Mouse (Mus musculus) thymus, postnatal 10 days (tissue): ENCODE data around the gene Rab5if.
"Not testable (repeated sequence)": the region's sequence is repeated elsewhere in the genome, so short reads cannot be mapped to it uniquely, and the experiment has no call there.

Source experiments
- DNase-seq, 2 experiments: peaks; one replicate each; pipeline ENCODE4 v3.0.0; 2021; ENCODE audit warnings: low spot score in 2 of 2

Rab5if gene

DNA sequence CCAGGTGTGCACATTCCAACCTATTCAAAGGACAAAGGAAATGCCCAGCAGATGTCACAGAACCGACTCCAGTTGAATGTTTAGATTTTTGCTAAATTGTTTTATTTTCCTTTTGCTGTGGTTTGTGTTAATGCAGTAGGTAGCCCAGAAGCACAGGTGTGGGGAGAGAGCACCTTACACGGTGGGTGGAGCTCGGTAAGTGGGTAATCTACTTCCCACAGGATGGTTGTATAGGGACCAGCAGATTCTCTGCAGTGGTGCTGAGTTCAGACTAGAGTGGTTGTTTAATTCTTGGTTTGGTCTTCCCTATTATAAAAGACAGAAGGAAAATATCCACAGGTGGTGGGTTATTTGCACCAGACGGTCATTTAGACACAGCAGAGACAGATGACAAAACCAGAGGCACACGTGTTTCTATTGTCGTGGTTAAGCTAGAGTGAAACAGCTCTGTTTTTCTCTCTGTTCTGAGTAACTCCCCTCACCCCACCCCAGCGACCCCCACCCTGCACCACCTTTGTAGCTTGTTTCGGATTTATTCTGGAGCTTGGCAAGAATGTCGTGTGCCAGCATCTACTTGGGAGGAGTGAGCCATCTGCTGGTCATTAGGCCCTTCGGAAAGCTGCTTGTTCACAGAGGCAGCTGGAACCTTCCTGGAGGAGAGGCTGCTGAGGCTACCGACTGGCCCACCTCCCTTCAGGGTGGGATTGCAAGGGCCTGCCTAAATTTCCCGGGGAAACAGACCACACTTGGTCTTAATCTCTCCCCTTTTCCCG is 8.7 kb upstream of the Rab5if start:
- not testable (repeated sequence) for DNase-seq

DNA sequence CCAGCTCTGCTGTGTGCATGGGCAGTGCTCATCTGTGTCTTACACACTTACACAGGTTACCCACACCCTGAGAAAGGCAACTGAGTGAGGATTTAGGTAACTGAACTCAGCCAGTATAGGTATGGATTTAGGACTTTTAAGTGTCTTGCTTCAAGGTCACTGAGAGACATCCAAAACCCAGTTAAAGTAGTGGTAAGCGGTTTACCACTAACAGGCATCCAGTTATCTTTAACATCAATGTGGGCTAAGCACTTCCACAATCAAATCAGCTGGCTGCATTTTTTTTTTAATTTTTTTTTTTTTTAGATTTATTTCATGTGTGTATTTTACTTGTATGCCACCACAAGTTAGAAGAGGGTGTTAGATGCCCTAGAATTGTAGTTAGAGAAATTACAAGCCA is 6.6 kb upstream of the Rab5if start:
- DNase-seq: no peak

GRCm38 (mm10) chr2:156857385-156857791 is 5.5 kb upstream of the Rab5if start:
- no peak for DNase-seq

DNA sequence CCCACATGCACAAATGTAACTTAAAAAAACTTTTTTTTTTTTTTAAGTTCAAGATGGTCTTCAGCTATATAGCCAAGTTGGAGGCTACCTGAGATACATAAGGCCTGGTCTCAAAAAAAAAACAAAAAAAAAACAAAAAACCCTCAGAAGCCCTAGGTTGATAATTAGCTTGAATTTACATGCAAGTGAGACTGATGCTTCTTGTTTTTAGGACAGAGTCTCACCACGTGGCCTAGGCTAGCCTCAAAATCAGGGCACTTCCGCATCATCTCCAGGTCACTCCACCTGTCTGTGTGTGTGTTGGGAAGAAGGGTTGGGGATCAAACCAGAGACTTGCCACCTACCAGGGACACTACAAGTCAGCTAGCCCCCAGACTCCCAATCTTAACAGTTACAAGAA is 5.1 kb upstream of the Rab5if start, which contains the start of gene 4930518I15Rik:
Gene 4930518I15Rik, minus strand, starts transcription at position 112 of the 400 bp plus-strand sequence.
- DNase-seq: no peak

DNA sequence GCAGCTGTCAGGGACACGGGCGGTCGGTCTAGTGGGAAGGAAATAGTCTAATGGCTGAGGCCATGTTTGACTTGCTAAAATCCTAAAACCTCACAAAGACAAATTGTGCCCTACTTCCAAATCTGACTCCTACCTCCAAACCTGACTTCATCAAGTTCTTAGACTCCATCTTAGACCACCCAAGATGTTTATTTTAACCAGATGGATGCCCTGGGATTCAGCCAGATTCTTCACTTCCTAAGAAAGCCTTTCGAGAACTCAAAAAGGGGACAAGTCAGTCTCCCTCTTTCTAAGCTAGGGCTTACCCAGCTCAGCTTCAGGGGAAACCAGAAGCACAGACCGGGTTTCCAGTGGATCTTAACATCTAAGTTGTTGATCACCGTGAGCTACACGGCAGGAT is 4.3 kb upstream of the Rab5if start:
- DNase-seq: no peak

GRCm38 (mm10) chr2:156862041-156862717 is 749 bp upstream of the Rab5if start:
- DNase-seq: peak; percentile 28 to 39

- DNase-seq: peak in 1 of 2 experiments; percentile 26
These were observed 696 bp downstream of the Rab5if start for GRCm38 (mm10) chr2:156863487-156864160.

- DNase-seq: no peak
These were observed 1.6 kb downstream of the Rab5if start for GRCm38 (mm10) chr2:156864481-156864880.

DNA sequence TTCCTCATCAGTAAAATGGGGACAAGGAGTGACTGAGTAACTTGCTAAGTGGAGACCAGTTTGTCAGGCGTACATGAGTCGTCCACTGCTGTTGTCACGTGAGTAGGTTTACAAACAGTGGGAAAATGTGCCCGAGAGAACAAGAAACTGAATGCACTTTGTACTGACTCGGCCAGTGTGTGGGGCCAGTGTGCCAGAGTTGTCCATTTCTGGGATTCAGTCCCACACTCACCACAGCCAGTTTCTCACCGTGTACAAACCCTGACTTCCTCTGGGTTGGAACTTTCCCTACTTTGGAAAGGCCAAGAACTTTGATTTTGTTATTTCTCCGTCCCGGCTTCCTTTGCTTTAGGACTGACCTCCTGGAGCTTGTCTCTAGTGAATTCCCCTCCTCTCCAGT is 6.1 kb downstream of the Rab5if start:
- no peak for DNase-seq

DNA sequence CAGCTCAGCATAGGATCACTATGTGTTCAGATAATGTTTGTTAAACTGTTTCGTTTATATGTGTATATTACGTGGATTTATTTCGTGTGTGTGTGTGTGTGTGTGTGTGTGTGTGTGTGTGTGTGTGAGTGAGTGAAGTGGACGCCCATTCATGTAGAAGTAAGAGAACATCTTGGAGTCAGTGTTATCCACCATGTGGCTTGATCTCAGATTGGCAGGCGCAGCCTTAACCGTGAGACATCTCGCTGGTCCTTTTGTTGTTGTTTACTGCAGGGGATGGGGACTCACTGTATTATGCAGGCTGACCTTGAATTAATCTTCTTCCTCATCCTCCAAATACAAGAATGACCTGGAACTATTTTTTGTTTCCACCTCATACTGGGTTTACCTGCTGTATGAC is 6.6 kb downstream of the Rab5if start:
- DNase-seq: no peak

DNA sequence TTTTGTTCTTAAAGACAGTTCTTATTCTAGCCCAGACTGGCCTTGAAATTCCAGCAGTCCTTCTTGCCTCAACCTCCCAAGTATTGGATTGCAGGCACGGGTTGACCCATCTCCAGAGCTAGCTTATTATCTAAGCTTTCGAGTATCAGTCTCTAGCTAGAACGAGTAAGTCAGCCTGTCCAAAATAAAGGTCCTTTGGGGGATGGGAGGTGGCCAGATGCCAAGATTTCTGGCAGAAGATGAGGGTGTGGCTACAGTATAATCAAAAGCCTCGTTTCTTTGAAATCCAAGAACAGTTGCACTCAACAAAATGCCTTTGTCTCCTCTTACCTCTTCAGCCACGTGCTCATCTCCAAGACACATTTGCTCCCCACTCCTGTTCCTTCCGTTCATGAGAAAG is 7.6 kb downstream of the Rab5if start:
- DNase-seq: no peak

DNA sequence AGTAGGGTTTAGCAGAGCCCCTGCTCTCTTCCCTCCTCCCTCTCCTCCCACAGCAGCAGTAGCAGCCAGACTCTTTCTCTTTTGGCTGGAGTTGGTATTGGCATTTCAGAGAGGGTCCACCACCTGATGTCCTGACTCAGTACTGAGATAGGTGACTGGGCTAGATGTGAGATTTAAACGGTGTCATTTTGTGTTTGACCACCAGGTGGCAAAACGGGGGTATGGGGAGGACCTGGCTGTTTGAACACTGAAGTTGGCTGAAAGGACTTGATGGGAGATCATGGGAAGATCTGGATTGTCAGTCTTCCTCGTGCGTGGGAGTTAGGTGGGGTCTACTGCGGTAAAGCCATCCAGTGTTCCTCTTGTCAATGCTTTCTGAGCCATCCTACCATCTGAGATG is 10.7 kb downstream of the Rab5if start:
- peak; percentile 34 to 70 for DNase-seq

- DNase-seq: no peak
These were observed 11.3 kb downstream of the Rab5if start for GRCm38 (mm10) chr2:156874047-156874759.

GRCm38 (mm10) chr2:156874760-156875510 is 12.0 kb downstream of the Rab5if start:
- DNase-seq: no peak

GRCm38 (mm10) chr2:156877726-156878125 is 14.8 kb downstream of the Rab5if start:
- DNase-seq: peak; percentile 68 to 71

- no peak for DNase-seq
These were observed 16.6 kb downstream of the Rab5if start for GRCm38 (mm10) chr2:156879541-156879940.

DNA sequence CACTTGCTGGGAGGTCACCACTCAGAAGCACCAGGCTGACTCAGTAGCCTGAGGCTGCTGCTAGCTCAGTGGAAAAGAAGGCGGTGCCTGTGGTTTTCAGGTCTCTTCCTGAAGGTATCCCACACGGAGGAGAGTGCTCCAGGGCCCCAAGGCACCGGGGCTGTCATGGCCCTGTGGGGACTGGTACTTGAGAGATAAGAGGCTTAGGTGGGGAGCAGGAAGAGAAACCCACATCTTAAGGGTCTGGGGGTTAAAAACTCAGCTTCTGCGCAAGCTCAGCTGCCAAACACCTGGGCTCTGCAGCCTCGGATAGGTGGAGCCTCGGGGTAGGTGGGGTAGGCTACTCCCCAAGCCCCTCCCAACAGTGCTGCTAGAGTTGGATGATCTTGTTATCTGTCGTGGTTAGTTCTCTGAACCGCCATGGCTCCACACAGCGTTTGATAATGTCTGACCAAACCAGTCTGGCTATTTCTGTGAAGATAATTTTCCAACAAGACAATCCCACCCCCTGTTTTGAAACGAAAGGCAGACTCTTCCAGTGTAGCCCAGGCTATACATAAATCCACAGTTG is 19.6 kb downstream of the Rab5if start:
- peak; percentile 88 to 92 for DNase-seq

DNA sequence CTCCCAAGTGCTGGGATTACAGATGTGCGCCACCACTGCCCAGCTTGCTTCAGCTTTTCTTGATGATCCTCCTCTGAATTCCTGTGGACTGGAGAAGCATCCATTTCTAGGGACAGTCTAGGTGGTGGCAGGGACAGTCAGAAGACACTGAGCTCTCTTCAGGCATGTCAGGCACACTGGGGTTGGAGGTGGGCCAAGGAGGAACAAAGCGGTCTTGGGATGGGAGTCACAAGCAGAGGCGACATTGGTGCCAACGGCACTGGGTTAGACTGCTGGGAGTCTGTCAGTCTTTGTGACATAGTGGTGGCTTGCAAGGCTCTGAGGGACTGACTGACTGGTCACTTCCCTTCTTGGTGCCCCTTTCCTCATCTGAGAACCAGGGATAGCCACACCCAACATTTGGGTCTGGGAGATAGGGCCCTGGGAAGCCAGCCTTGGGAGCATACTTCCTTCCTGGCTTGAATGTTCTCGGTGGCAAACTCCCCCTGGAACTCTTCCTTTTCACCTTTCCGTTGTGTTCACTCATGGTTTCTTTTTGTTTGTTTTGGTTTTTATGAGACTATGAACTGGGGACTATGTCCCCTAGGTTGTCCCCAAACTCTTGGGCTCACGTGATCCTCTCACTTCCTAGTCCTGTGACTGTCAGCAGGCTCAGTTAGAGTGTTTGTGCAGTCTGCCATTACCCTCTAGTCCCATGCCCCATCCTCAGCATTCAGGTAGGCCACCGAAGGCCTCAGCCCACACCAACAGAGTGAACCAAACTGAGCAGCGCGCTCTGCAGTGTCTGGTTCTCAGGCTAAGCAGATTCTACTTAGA is 21.7 kb downstream of the Rab5if start:
- no peak for DNase-seq

- peak in 1 of 2 experiments; percentile 29 for DNase-seq
These were observed 22.7 kb downstream of the Rab5if start for GRCm38 (mm10) chr2:156885666-156886065.

GRCm38 (mm10) chr2:156886084-156886631 is 23.2 kb downstream of the Rab5if start:
- peak; percentile 36 to 40 for DNase-seq
